Mouse (Mus musculus) lung, postnatal 0 days (tissue): ENCODE results near the gene Smagp.

Experiments
- CTCF ChIP-seq: IDR thresholded peaks from 2 replicates; pipeline ENCODE4 v1.5.1; 2016; ENCODE audit warnings: antibody characterized with exemption, mild to moderate bottlenecking
- EP300 ChIP-seq: IDR thresholded peaks from 2 replicates; pipeline ENCODE4 v1.6.1; 2016; ENCODE audit warnings: antibody characterized with exemption, mild to moderate bottlenecking, control low read depth

GRCm38 (mm10) chr15:100627774-100628370, 8.9 kb downstream of the Smagp start:
- TF ChIP-seq CTCF (no peak), EP300 (peak; percentile 7; the same call in 1 of the 2 replicates)
